Mouse (Mus musculus): Measurements from ENCODE around the gene Ralgapa2.

GRCm38 (mm10) chr2:146411904-146412303, 100.2 kb downstream of the Ralgapa2 start:
- TF ChIP-seq POLR2A (IDR thresholded peaks at IDR 0.05; ENCODE audit: borderline replicate concordance, insufficient read depth, low read length) (no peak), CTCF (IDR thresholded peaks at IDR 0.05; ENCODE audit: borderline replicate concordance, insufficient read depth, low read depth, low read length) (no peak)

All from cerebellum, adult 2 months (tissue).